Mouse (Mus musculus) cortical plate, adult 2 months (tissue): ENCODE results near the gene Plod1.

Experiments
- CTCF ChIP-seq: fragments of 200-500 bp; IDR thresholded peaks from 2 replicates; pipeline ENCODE4 v1.5.1; 2011; ENCODE audit warnings: mild to moderate bottlenecking, control low read depth, low read length; ENCODE audit not compliant: insufficient read depth; ENCODE audit errors: extremely low read depth
- POLR2A ChIP-seq: fragments of 200-500 bp; IDR thresholded peaks from 2 replicates; pipeline ENCODE4 v1.6.1; 2011; ENCODE audit warnings: mild to moderate bottlenecking, low read length, control low read depth; ENCODE audit not compliant: insufficient read depth; ENCODE audit errors: extremely low read depth

- no peak for TF ChIP-seq POLR2A
- no peak for TF ChIP-seq CTCF
Observed at GRCm38 (mm10) chr4:147985205-147986132, 48.9 kb upstream of the Plod1 start, which contains the start of gene Nppb.
